Mouse (Mus musculus): ENCODE measurements around the gene Gm21060. TPM values are rescaled to one million over a fixed set of nuclear protein-coding genes. Genes with fewer than 3 reads are reported as not detected.

Gene Gm21060
- not detected for polyA plus RNA-seq (2014; fragmentation: Illumina TruSeq; extraction: RNeasy Lipid Tissue Mini Kit (QIAGEN cat#74804); ENCODE audit: low read depth, low replicate concordance)

GRCm38 (mm10) chr19:61296969-61297368 lies at the start of gene Gm21060:
Gene Gm21060 (minus strand): TSS chr19:61297069.

Other genes with a start within 250 kb of the Gm21060 start
- 44.8 TPM for gene Zfp950, start 156.2 kb downstream of the Gm21060 start, polyA plus RNA-seq (2014; fragmentation: Illumina TruSeq; extraction: RNeasy Lipid Tissue Mini Kit (QIAGEN cat#74804); ENCODE audit: low read depth, low replicate concordance)
- not detected for gene Gm7102, start 120.8 kb downstream of the Gm21060 start, polyA plus RNA-seq (2014; fragmentation: Illumina TruSeq; extraction: RNeasy Lipid Tissue Mini Kit (QIAGEN cat#74804); ENCODE audit: low read depth, low replicate concordance)
- gene Gm6020, start 113.2 kb downstream of the Gm21060 start, polyA plus RNA-seq (2014; fragmentation: Illumina TruSeq; extraction: RNeasy Lipid Tissue Mini Kit (QIAGEN cat#74804); ENCODE audit: low read depth, low replicate concordance) = not detected
- 43.5 TPM for gene Csf2ra, start 68.6 kb downstream of the Gm21060 start, polyA plus RNA-seq (2014; fragmentation: Illumina TruSeq; extraction: RNeasy Lipid Tissue Mini Kit (QIAGEN cat#74804); ENCODE audit: low read depth, low replicate concordance)